Mouse (Mus musculus) stomach, postnatal 0 days (tissue): ENCODE measurements around the gene Prr15.

Experiments
- CTCF ChIP-seq: IDR thresholded peaks from 2 replicates; pipeline ENCODE4 v1.5.1; 2016; ENCODE audit warnings: antibody characterized with exemption, low read depth, mild to moderate bottlenecking, moderate library complexity
- EP300 ChIP-seq: optimal IDR thresholded peaks from 2 replicates; pipeline ENCODE3; 2016; ENCODE audit warnings: antibody characterized with exemption

DNA sequence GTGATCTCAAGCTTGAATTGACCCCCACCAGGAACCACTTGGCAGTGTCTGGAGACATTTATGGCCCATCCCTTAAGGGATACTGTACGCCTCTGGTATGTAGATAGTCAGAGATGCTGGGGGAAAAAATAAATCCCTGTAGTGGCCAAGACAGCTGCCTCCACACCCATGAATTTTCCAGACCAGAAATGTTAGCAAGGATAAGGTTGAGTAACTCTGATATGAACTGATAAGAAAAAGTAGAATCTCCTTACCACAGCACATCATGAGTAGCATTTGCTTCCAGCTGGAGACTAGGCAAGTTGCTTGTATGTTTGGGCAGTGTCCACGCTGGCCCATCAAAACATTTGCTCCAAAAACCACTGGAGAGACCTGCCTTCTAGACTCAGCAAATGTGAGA, 47.0 kb upstream of the Prr15 start:
- no peak for TF ChIP-seq CTCF
- TF ChIP-seq EP300, result no peak
